Mouse (Mus musculus) lung, embryonic 14.5 days (tissue): ENCODE data around the gene Col2a1. TPM values are rescaled to one million over a fixed set of nuclear protein-coding genes. Genes with fewer than 3 reads are reported as not detected.

Source experiments
- ATAC-seq: fragments of 200-750 bp; cut with Nextera tagmentation; 2 replicates; pipeline ENCODE4 v1.8.0; 2017; ENCODE audit warnings: mild to moderate bottlenecking, moderate TSS enrichment, moderate library complexity; ENCODE audit not compliant: insufficient read depth
- DNase-seq: peaks from one replicate; pipeline ENCODE4 v3.0.0-alpha.2; 2015
- H3K27ac ChIP-seq: fragments of 300-500 bp; sonication (generic); 2 replicates; pipeline ENCODE4 v1.5.1; 2014; ENCODE audit warnings: low read depth, mild to moderate bottlenecking, moderate library complexity
- H3K27me3 ChIP-seq: fragments of 300-500 bp; sonication (generic); 2 replicates; pipeline ENCODE4 v1.6.1; 2014; ENCODE audit warnings: low read length, control low read depth; ENCODE audit not compliant: insufficient read depth
- H3K36me3 ChIP-seq: fragments of 300-500 bp; sonication (generic); 2 replicates; pipeline ENCODE4 v1.6.1; 2014; ENCODE audit warnings: control low read depth; ENCODE audit not compliant: insufficient read depth
- H3K4me1 ChIP-seq: fragments of 300-500 bp; sonication (generic); 2 replicates; pipeline ENCODE4 v1.6.1; 2014; ENCODE audit warnings: antibody characterized with exemption, control low read depth; ENCODE audit not compliant: insufficient read depth
- H3K4me2 ChIP-seq: fragments of 300-500 bp; sonication (generic); 2 replicates; pipeline ENCODE4 v1.6.1; 2014; ENCODE audit warnings: mild to moderate bottlenecking
- H3K4me3 ChIP-seq: fragments of 300-500 bp; sonication (generic); 2 replicates; pipeline ENCODE4 v1.5.1; 2014; ENCODE audit warnings: low read depth, low read length
- H3K9ac ChIP-seq: fragments of 300-500 bp; sonication (generic); 2 replicates; pipeline ENCODE4 v1.6.1; 2014
- H3K9me3 ChIP-seq: fragments of 300-500 bp; sonication (generic); 2 replicates; pipeline ENCODE4 v1.6.1; 2016; ENCODE audit warnings: low read depth, low read length, control low read depth
- CTCF ChIP-seq: IDR thresholded peaks from 2 replicates; pipeline ENCODE4 v1.5.1; 2016; ENCODE audit warnings: antibody characterized with exemption, low read depth
- WGBS: fragments of 180-500 bp; shearing (Covaris S2); extraction: QIAGEN DNeasy Blood & Tissue Kit; methylation state at CpG from one replicate; pipeline ENCODE4 v1.1.7; 2014; 5-methylcytosine and 5-hydroxymethylcytosine counted together
- polyA plus RNA-seq: library from polyadenylated mRNA; unstranded; fragments of >200 nt; fragmentation: Nextera tagmentation; extraction: Ambion mirVana; gene quantifications from 2 replicates; pipeline ENCODE4 v1.2.1, GENCODE M21; 2014

The Col2a1 gene
- polyA plus RNA-seq, 1 experiment from 2014 or later: 33.3 TPM

DNA sequence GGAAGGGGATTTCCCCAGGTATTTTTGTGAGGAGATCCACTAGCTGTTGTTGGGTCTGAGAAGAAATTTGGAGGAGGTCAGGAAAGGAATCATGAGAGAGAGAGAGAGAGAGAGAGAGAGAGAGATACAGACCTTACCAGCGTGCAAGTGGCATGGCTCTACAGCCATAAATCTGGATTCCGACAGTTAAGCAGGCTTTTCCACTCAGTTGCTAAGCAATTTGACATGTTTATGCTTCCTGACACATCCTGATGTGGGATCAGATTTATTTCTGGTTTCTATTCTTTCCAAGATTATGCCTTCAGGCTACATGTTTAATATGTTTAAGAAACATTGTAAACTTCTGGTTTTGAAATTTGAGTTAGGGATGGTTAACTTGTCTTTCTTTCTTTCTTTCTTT is 17.4 kb upstream of the Col2a1 start:
- ATAC-seq (no peak), DNase-seq (peak; percentile 81)
- no peak overlapping the region for H3K4me2 ChIP-seq
- H3K4me1 ChIP-seq: peaks cover 7% of the 10 kb centered on the region; the same call in 1 of the 2 replicates
- H3K27ac ChIP-seq: no peak overlapping the region
- H3K4me3 ChIP-seq: no peak overlapping the region
- no peaks in the 10 kb centered on the region for H3K36me3 ChIP-seq
- H3K9me3 ChIP-seq: no peaks in the 10 kb centered on the region
- H3K27me3 ChIP-seq: no peaks in the 10 kb centered on the region
- TF ChIP-seq CTCF: no peak
- no peak overlapping the region for H3K9ac ChIP-seq
- 18% methylated on average over 2 of the region's 2 CpGs for WGBS

DNA sequence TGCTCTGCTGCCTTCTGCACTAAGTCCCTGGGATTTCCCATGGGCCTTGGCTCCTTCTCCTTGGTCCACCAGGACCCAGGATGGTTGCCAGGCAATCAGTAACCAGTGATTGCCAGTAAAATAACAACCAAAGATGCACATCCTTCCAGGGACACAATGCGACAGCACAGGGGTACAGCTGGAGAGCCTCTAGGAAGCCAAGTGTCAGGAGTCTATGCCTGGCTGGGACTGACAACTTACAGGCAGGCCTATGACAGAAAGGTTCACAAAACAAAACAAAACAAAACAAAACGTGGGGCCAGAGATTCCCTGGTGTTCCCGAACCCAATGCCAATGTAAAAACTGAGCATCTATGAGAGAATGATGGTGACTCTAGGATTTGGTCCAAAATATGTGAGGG is 14.6 kb upstream of the Col2a1 start:
- DNase-seq (peak; percentile 47), ATAC-seq (peak; percentile 63; the same call in 1 of the 2 replicates)
- TF ChIP-seq CTCF: no peak
- no peak overlapping the region for H3K4me2 ChIP-seq
- peaks cover 7% of the 10 kb centered on the region; the same call in 1 of the 2 replicates for H3K4me1 ChIP-seq
- no peaks in the 10 kb centered on the region for H3K9me3 ChIP-seq
- no peak overlapping the region for H3K27ac ChIP-seq
- H3K9ac ChIP-seq: no peak overlapping the region
- 40% methylated on average over 3 of the region's 3 CpGs for WGBS
- H3K27me3 ChIP-seq: no peaks in the 10 kb centered on the region
- no peak overlapping the region for H3K4me3 ChIP-seq
- H3K36me3 ChIP-seq: no peaks in the 10 kb centered on the region

DNA sequence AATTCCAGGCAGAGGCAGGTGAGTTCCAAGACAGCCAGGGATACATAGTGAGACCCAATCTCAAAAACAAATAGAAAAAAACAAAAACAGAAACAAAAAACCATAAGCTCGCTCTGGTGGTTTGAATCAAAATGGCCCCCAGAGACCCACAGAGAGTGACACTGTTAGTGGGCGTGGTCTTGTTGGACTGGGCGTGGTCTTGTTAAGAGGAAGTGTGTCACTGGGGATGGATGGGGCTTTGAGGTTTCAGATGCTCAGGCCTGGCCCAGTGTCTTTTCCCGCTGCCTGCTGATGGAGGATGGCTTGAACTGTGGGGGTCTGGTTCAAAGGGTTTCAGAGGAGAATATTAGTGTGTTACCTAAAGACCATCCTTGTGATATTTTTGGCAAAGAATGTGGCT is 13.4 kb upstream of the Col2a1 start:
- DNase-seq (no peak), ATAC-seq (no peak)
- Histone ChIP-seq H3K9ac (no peak overlapping the region), H3K4me3 (no peak overlapping the region), H3K4me1 (peaks cover 4% of the 10 kb centered on the region; the same call in 1 of the 2 replicates), H3K27me3 (no peaks in the 10 kb centered on the region), H3K4me2 (no peak overlapping the region), H3K36me3 (no peaks in the 10 kb centered on the region), H3K27ac (no peak overlapping the region), H3K9me3 (no peaks in the 10 kb centered on the region)
- no peak for TF ChIP-seq CTCF
- WGBS: 77% methylated on average over 4 of the region's 4 CpGs

DNA sequence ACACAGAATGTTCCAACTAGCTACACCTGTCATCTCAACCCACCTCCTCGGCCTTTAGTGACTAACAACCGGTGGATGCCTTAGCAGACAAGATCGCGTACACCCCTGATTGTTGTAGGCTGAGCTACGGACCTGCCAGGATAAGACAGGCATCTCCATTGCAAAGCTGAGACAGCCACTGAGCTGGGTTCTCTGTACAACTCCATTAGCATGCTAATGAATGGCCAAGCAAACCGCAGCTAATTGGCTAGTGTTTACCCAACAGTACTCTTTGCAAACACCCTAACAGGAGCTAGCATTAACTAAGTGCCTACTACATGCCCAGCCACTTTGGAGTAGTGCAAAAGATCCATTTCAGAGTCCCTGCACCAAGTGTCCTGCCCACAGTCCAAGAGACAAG is 8.3 kb upstream of the Col2a1 start:
- no peaks in the 10 kb centered on the region for H3K36me3 ChIP-seq
- no peak overlapping the region for H3K4me3 ChIP-seq
- ATAC-seq (no peak), DNase-seq (no peak)
- no peak overlapping the region for H3K27ac ChIP-seq
- H3K4me2 ChIP-seq: no peak overlapping the region
- no peak for TF ChIP-seq CTCF
- WGBS: 71% methylated on average over 6 of the region's 6 CpGs
- H3K4me1 ChIP-seq: no peaks in the 10 kb centered on the region
- H3K27me3 ChIP-seq: peaks cover 5% of the 10 kb centered on the region; the same call in 1 of the 2 replicates
- no peak overlapping the region for H3K9ac ChIP-seq
- H3K9me3 ChIP-seq: no peaks in the 10 kb centered on the region

DNA sequence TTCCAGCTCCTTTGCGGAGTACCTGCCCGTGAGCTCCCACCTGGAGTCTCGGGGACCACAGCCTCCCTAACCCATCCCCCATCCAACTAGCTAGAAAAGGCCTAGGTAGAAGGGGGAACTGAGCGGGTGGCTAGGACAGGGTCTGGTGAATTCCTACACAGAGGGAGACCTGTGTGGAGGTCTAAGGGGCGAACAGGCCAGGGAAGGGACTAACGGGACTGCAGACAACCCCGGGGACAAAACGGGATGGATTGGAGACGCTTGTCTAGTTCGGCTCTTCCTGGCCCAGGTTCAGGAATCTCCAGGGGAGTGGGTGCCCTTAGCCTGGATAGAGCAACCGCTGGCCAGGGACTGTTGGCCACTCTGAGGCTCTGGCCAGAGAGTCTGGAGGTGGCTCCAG is 686 bp upstream of the Col2a1 start:
- DNase-seq: no peak
- peak overlapping the region; percentile 41 for H3K4me3 ChIP-seq
- no peak overlapping the region; the same call in 1 of the 2 replicates for H3K9ac ChIP-seq
- WGBS: 12% methylated on average over 11 of the region's 11 CpGs
- no peaks in the 10 kb centered on the region for H3K36me3 ChIP-seq
- no peak for TF ChIP-seq CTCF
- no peak for ATAC-seq
- 0 out of 2 replicates have a peak, but pooled peaks cover 2% of the 10 kb centered on the region for H3K4me1 ChIP-seq
- H3K4me2 ChIP-seq: peak overlapping the region; percentile 67
- H3K27ac ChIP-seq: peak overlapping the region; percentile 30
- peaks cover 69% of the 10 kb centered on the region for H3K27me3 ChIP-seq
- no peaks in the 10 kb centered on the region for H3K9me3 ChIP-seq

DNA sequence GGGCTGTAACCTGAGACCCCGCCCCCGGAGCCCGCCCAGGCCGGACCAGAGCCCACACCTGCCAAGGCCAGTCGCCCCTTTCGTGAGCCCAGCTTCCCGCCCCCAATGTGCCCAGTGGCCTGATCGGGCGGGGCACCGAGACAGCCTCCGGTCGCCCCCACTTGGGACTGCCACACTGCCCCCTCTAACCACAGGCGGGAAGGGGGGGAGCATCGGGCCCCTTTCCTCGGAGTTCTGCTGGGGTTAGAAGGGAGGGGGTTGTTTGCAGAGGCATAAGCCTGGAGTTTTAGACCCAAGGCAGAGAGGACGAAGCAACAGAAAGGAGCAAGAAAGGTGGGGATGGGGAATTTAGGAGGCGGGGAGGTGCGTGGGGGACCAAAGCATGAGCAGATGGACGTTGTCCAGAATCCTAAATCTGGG is 255 bp upstream of the Col2a1 start:
- Histone ChIP-seq H3K36me3 (no peaks in the 10 kb centered on the region), H3K27ac (peak overlapping the region; percentile 30; the same call in 1 of the 2 replicates), H3K27me3 (peaks cover 73% of the 10 kb centered on the region), H3K9me3 (no peaks in the 10 kb centered on the region), H3K4me3 (peak overlapping the region; percentile 41), H3K4me1 (0 out of 2 replicates have a peak, but pooled peaks cover 2% of the 10 kb centered on the region), H3K4me2 (peak overlapping the region; percentile 67), H3K9ac (peak overlapping the region; percentile 47)
- no peak for TF ChIP-seq CTCF
- ATAC-seq: peak; percentile 44
- WGBS: 3% methylated on average over 19 of the region's 19 CpGs
- no peak for DNase-seq

DNA sequence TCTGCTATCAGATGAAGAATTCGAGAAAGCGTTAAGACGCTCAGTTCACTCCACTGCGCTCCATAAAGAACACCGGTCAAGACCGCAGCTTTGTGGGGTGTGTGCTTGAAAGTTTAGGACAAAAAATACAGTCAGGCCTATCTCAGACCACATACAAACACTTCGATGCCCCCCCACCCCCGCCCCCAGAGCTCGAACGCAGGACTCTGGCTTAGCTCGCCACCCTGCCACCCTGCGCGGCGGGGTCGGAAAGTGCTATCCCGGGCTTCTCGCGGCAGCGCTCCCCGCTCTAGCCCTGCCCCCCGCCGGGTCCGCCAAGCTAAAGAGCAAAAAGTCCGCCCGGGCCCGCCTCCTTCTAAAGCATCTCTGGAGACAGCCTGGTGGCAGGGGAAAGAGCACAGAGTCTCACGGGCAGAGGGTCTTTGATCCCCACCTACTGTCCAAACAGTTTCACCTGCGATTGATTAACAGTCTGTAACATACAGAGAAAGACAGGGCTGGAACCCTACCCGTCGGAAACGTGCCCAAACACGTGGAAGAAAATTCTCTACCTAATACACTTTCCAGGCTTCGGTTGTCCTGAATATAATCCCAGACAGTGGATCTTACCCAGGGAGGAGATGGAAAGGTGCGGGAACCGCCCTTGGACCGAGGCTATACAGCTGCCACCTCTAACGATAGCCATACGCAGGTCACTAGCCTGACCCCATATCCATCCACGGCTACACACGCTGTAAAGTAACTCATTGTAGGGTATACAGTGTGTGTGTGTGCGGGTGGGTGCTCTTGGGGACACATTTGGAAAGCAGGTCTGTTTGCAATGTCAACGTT is 1.3 kb downstream of the Col2a1 start:
- H3K4me2 ChIP-seq: peak overlapping the region; percentile 67
- 0 out of 2 replicates have a peak, but pooled peaks have one; percentile 24 for ATAC-seq
- peaks cover 83% of the 10 kb centered on the region for H3K27me3 ChIP-seq
- no peak overlapping the region for H3K27ac ChIP-seq
- H3K4me3 ChIP-seq: peak overlapping the region; percentile 41
- no peaks in the 10 kb centered on the region for H3K9me3 ChIP-seq
- H3K4me1 ChIP-seq: 0 out of 2 replicates have a peak, but pooled peaks cover 2% of the 10 kb centered on the region
- peak; percentile 75 for DNase-seq
- peak overlapping the region; percentile 33 for H3K9ac ChIP-seq
- no peak for TF ChIP-seq CTCF
- H3K36me3 ChIP-seq: no peaks in the 10 kb centered on the region
- under 1% methylated on average over 42 of the region's 42 CpGs for whole genome bisulfite sequencing
